Mouse (Mus musculus): Measurements from ENCODE around the gene Abcc3.

The Abcc3 gene

DNA sequence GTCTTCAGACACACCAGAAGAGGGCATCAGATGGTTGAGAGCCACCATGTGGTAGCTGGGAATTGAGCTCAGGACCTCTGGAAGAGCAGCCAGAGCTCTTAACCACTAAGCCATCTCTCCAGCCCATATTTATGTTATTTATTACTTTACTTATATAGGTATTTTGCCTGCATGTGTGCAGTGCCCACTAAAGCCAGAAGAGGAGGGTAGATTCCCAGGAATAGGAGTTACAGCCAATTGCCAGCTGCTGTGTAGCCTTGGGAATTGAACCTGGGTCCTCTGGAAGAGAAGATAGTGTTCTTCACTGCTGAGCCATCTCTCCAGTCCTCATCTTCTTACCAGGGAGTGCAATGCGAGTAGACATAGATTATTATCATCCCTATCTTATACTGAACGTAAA lies 43.0 kb downstream of the Abcc3 start:
- Histone ChIP-seq H3K27me3 (ENCODE audit: control insufficient read depth, insufficient read depth, low read length, poor library complexity, severe bottlenecking) (no peaks in the 10 kb centered on the region), H3K36me3 (ENCODE audit: control insufficient read depth, insufficient read depth, low read length, poor library complexity, severe bottlenecking) (no peaks in the 10 kb centered on the region)
- no peak for DNase-seq (ENCODE audit: low read depth, low spot score)

DNA sequence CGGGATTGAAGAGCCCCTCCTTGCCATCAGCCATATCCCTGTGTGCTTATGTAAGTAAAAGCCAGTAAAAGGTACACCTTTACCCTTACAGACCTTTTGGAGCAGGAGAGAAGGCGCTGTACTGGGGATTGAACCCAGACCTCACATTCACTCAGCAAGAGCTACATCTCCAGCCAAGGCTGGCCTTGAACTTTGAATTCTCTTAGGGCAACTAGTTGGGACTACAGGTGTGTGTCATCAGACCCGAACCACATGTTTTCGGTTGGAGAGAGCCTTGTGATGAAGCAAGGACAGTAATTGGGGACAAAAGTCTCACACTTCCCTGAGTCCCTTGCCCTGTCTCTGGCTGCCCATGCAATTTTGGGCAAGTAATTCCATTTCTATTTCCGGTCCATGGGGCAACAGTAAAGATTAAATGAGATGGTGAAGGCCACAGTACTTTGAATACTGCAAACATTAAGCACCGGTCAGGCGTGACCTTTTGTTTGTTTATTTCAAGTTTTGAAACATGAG lies 45.7 kb downstream of the Abcc3 start:
- Histone ChIP-seq H3K36me3 (ENCODE audit: control insufficient read depth, insufficient read depth, low read length, poor library complexity, severe bottlenecking) (no peaks in the 10 kb centered on the region; the same call in 1 of the 2 replicates), H3K27me3 (ENCODE audit: control insufficient read depth, insufficient read depth, low read length, poor library complexity, severe bottlenecking) (no peaks in the 10 kb centered on the region)
- no peak for DNase-seq (ENCODE audit: low read depth, low spot score)

DNA sequence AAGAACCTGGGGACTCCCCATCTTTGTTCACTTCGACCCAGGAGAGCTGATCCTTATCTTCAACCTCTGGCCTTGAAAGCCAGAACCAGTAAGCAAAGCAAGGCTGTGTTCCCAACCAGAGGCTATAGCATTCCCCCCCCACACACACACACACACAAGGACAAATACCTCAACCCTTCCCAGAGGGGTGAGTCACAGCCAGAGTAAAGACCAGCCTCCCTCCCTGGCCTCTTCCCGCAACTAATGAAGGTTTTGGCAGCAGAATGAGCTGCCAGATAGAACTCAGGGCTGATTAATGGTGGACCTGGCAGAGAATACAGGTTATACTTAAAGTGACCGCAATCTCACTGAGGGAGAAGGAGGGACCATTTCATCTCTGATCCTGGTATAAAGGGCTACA lies 46.2 kb downstream of the Abcc3 start:
- no peak for DNase-seq (ENCODE audit: low read depth, low spot score)
- H3K36me3 ChIP-seq (ENCODE audit: control insufficient read depth, insufficient read depth, low read length, poor library complexity, severe bottlenecking), result no peaks in the 10 kb centered on the region; the same call in 1 of the 2 replicates
- H3K27me3 ChIP-seq (ENCODE audit: control insufficient read depth, insufficient read depth, low read length, poor library complexity, severe bottlenecking), result no peaks in the 10 kb centered on the region

DNA sequence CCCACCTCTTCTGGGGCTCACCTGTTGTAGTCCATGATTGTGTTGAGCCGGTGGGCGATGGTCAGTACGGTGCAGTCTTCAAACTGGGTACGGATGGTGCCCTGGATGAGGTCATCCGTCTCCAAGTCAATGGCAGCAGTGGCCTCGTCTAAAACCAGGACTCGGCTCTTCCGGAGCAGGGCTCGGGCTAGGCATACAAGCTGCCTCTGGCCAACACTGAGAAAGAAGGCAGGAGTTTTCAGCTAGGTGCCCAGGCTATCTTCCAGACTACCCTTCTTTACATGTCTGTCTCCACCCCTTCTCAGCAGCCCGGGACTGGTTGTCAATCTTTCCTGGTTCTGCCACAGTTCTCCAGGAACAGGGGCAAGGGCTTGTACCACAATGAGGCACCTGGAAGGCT lies 46.9 kb downstream of the Abcc3 start:
- DNase-seq (ENCODE audit: low read depth, low spot score), result no peak
- no peaks in the 10 kb centered on the region for H3K27me3 ChIP-seq (ENCODE audit: control insufficient read depth, insufficient read depth, low read length, poor library complexity, severe bottlenecking)
- H3K36me3 ChIP-seq (ENCODE audit: control insufficient read depth, insufficient read depth, low read length, poor library complexity, severe bottlenecking), result no peaks in the 10 kb centered on the region; the same call in 1 of the 2 replicates

DNA sequence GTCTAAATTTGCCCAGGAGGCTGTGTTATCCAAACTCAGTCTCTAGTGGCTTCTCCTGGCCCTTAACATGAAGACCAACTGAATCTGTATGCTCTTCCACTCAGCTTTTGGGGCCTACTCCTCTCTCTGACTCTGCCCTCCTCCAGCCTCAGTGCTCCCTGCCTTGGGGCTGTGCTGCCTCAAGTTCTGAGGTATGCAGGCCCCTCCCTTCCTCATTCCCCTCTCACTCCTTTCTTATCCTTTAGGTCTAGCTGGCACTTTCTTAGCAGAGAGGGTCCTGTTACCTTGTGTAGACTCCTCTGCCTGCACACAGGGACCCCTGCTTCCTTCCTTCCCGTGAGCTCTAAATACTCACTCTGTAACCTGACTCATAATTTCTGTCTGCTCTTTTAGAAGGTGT lies 48.3 kb downstream of the Abcc3 start:
- DNase-seq (ENCODE audit: low read depth, low spot score), result no peak
- Histone ChIP-seq H3K27me3 (ENCODE audit: control insufficient read depth, insufficient read depth, low read length, poor library complexity, severe bottlenecking) (no peaks in the 10 kb centered on the region), H3K36me3 (ENCODE audit: control insufficient read depth, insufficient read depth, low read length, poor library complexity, severe bottlenecking) (peaks cover 3% of the 10 kb centered on the region)

DNA sequence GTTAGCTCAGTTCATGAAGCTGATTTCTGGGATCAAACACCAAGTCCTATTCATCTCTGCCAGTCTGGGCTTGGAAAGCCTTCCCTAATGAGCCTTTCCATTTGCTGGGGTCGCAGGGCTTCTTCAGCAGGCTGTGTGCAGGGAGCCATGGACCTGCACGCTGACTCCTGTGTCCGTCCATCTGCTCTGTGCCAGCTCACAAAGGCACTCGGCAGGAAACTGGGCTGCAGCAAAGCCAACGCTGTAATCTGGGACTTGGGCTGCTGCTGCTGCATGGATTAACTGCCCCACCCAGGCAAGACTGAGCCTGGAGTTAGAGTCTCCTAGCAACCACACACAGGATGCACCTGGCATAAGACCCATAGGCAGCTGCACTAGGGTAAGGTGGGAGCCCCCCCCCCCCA lies 48.8 kb downstream of the Abcc3 start:
- DNase-seq (ENCODE audit: low read depth, low spot score), result no peak
- H3K36me3 ChIP-seq (ENCODE audit: control insufficient read depth, insufficient read depth, low read length, poor library complexity, severe bottlenecking), result peaks cover 3% of the 10 kb centered on the region
- H3K27me3 ChIP-seq (ENCODE audit: control insufficient read depth, insufficient read depth, low read length, poor library complexity, severe bottlenecking), result no peaks in the 10 kb centered on the region

DNA sequence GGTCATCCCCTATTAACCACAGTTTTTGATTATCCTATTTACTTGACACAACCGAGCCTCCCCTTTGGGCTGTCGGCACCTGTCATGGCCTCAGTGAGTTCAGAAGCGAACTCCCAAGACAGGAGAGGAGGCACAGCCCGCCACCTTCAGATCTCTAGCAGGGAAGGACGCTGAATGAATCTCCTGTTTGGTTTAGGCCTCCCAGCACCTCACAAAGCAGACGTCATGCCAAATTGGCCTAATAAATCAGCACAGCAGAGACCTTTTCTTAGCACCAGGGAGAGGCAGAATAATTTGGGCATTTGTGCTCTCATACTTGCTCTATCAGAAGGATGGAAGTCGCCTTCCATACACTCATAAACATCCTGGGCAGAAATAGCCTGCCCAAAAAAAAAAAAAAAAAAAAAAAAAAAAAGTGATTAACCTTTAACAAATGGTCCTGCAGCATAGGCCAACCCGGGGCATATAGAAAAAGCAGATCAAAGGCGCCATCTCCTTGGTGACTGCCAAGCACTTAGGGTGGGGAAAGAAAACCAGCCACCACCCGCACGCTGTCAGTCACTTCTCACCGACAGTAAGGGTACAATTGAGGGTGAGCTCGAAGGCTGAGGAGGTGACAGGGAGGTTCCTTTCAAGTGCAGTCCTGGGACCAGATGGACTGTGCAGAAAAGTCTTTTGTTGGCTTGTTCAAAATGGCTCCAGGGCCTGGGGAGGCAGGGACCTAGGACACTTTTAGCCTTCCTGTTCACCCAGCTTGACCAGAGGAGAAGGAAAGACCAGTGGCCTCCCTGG lies 50.5 kb downstream of the Abcc3 start:
- no peak for DNase-seq (ENCODE audit: low read depth, low spot score)
- H3K27me3 ChIP-seq (ENCODE audit: control insufficient read depth, insufficient read depth, low read length, poor library complexity, severe bottlenecking), result no peaks in the 10 kb centered on the region
- peaks cover 3% of the 10 kb centered on the region for H3K36me3 ChIP-seq (ENCODE audit: control insufficient read depth, insufficient read depth, low read length, poor library complexity, severe bottlenecking)

DNA sequence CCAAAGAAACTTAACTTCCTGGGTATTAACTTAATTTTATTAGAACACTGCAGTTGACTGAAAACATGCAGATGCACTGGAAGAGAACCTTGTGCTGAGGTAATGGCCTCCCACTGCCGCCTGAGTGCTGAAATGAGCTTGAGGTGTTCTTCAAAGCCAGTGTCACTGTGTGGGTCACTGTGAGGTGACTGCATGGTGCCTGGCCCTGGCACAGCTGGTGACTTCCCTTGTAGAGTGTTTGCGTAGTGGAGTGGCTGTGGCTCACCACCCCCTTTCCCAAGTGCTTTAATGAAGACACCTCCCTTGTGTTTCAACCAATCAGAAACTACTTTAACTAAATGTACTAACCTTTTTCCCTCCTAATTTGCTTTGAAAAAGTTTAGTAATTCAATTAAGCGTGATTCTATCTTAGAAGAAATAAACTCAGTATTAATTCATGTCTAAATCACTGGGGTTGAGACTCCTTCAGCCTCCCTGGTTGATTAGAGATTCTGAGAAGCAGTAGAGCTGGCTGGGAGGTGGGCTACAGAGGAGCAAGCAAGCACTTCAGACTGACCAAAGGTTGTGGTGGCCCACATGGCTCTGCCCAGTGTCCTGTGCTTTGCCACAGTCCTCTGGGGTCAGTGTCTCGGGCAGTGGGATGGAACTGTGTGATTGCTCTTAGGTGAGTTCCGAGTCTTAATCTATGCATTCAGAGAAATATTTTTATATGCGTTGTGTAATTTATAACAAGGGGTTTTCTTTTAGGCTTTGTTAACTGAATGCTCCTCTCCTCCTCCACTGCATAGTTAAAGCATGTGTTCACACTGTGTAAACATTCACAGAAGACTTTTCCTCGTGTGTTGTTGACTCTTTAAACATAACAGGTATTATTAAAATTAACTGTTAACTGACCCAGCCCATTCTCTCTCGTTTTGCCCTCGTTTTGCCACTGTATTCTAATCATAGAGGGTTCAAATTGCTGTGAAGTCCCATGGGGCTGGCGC lies 51.6 kb downstream of the Abcc3 start:
- peaks cover 3% of the 10 kb centered on the region for H3K36me3 ChIP-seq (ENCODE audit: control insufficient read depth, insufficient read depth, low read length, poor library complexity, severe bottlenecking)
- H3K27me3 ChIP-seq (ENCODE audit: control insufficient read depth, insufficient read depth, low read length, poor library complexity, severe bottlenecking), result no peaks in the 10 kb centered on the region
- no peak for DNase-seq (ENCODE audit: low read depth, low spot score)

DNA sequence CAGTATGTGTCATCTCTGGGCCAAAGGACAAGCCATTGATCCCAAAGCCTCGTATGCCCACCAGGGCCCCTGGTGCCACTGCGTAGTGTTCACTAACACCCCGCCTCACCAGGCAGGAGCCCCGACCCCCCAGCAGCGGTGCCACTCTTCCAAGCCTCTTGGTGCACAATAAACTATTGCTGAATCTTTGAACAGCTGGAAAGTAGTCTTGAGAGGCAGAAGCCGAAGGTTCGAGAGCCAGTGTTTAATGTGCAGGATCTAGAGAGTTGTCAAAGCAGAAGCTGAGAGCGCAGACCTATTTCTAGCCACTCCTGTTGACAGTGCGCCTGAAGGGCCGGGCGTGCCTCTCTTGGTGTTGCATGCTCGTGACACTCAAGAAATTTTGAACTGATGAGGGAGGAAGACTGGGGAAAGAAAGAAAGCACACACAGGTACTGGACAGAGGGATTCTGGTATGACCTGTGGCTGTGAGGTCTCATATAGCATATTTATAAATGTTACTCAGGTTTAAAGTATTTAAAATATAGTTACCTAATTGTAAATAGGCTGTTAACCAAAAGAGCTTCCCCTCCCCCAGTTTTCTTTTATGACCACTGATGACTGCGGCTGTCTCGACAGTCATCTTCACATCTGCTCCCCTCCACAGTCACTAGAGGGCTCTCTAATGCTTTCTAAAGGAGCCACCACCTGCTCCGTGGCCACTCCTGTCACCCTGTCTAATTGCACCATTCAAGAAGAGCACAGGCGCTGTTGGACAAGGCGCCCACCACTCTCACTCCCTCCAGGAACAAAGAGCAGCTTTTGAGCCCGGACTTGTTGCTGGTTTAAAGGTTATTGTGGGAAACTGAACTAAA lies 52.8 kb downstream of the Abcc3 start:
- Histone ChIP-seq H3K36me3 (ENCODE audit: control insufficient read depth, insufficient read depth, low read length, poor library complexity, severe bottlenecking) (peaks cover 5% of the 10 kb centered on the region), H3K27me3 (ENCODE audit: control insufficient read depth, insufficient read depth, low read length, poor library complexity, severe bottlenecking) (no peaks in the 10 kb centered on the region)
- DNase-seq (ENCODE audit: low read depth, low spot score), result peak; percentile 67

DNA sequence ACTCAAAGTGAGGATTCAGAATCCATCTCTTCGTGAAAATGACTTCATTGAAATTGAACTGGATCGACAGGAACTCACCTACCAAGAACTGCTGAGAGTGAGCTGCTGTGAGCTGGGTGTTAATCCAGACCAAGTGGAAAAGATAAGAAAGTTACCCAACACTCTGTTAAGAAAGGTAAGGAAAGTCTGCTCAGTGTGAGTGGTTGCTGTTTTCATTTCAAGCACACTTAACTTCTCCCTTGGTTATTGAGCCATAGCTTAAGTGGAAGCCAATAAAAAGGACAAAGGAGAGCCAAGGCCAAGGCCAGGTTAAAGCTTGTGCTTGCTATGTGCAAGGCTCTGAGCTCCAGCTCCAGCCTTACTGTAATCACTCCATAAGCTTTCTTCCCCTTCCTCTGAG lies 54.5 kb downstream of the Abcc3 start:
- Histone ChIP-seq H3K27me3 (ENCODE audit: control insufficient read depth, insufficient read depth, low read length, poor library complexity, severe bottlenecking) (no peaks in the 10 kb centered on the region), H3K36me3 (ENCODE audit: control insufficient read depth, insufficient read depth, low read length, poor library complexity, severe bottlenecking) (peaks cover 10% of the 10 kb centered on the region)
- no peak for DNase-seq (ENCODE audit: low read depth, low spot score)

DNA sequence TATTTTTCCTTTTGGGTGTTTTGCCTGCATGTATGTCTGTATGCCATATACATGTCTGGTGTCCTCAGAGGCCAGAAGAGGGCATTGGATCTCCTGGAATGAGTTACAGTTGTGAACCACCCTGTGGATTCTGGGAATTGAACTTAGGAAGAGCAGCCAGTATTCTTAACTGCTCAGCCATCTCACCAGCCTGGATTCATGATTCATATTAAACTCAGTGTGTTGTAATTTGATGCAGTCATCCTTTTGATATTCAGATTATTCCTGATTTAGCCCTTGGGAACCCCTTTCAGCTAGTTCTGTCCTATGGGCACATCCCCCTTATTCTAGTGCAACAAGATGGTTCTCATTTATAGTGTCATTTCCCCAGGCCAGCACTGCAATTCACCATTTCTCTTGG lies 56.2 kb downstream of the Abcc3 start:
- no peak for DNase-seq (ENCODE audit: low read depth, low spot score)
- no peaks in the 10 kb centered on the region for H3K27me3 ChIP-seq (ENCODE audit: control insufficient read depth, insufficient read depth, low read length, poor library complexity, severe bottlenecking)
- peaks cover 10% of the 10 kb centered on the region for H3K36me3 ChIP-seq (ENCODE audit: control insufficient read depth, insufficient read depth, low read length, poor library complexity, severe bottlenecking)

DNA sequence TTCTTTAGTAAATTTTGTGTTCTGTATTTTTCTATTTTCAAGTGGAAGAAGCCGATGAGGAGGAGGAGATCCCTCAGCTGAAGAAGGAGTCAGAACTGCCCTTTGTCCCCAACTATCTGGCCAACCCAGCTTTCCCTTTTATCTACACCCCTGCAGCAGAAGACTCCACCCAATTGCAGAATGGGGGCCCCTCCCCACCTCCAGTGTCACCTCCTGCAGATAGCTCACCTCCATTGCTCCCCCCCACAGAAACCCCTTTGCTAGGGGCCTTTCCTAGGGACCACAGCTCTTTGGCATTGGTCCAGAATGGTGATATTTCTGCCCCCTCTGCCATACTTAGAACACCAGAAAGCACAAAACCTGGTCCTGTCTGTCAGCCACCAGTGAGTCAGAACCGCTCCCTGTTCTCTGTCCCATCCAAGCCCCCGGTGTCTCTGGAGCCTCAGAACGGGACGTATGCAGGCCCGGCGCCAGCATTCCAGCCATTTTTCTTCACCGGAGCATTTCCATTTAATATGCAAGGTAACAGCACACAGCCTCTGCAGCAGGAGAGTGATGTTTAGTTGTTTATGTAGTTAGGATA lies 58.3 kb downstream of the Abcc3 start:
- no peak for DNase-seq (ENCODE audit: low read depth, low spot score)
- Histone ChIP-seq H3K27me3 (ENCODE audit: control insufficient read depth, insufficient read depth, low read length, poor library complexity, severe bottlenecking) (no peaks in the 10 kb centered on the region), H3K36me3 (ENCODE audit: control insufficient read depth, insufficient read depth, low read length, poor library complexity, severe bottlenecking) (peaks cover 8% of the 10 kb centered on the region)

DNA sequence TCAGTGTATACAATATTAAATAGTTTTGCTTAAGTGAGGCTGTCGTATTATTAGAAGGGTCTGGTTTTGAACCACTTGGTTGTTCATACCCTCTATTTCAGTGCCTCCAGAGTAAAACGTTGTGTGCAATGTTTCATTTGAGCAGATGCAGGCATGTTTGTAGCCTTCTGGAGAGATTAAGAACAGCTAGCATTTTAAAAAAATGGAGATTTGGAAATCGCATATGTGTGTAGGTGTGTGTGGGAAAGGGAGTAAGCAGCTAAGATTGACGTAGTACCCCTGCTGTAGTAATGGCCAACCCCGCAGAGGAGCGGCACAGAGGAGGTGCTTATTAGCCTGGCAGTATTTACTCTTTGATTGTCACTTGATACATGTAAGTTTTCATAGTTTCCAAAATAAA lies 60.1 kb downstream of the Abcc3 start:
- Histone ChIP-seq H3K36me3 (ENCODE audit: control insufficient read depth, insufficient read depth, low read length, poor library complexity, severe bottlenecking) (peaks cover 8% of the 10 kb centered on the region), H3K27me3 (ENCODE audit: control insufficient read depth, insufficient read depth, low read length, poor library complexity, severe bottlenecking) (no peaks in the 10 kb centered on the region)
- DNase-seq (ENCODE audit: low read depth, low spot score), result no peak

DNA sequence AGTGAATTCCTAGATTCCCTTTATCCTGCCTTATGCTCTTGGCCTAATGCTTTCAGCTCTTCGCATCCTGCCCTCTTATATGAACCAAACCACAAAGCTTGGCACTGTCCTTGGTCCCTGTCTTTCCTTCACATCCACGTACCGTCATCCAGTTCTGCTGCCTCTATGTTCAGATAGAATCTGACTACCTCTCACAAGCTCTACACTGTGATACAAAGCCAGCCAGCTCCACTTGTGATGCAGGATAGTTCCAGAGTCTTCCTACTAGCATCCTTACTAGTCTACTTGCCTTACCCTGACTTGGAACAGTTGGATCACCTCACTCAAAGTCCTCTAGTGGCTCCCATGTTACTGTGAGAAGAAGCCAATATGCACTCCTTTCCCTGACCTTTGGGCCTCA lies 62.6 kb downstream of the Abcc3 start:
- Histone ChIP-seq H3K36me3 (ENCODE audit: control insufficient read depth, insufficient read depth, low read length, poor library complexity, severe bottlenecking) (peaks cover 6% of the 10 kb centered on the region), H3K27me3 (ENCODE audit: control insufficient read depth, insufficient read depth, low read length, poor library complexity, severe bottlenecking) (no peaks in the 10 kb centered on the region)
- no peak for DNase-seq (ENCODE audit: low read depth, low spot score)
